Mouse (Mus musculus) stomach, embryonic 14.5 days (tissue): ENCODE data around the gene Srp54a. TPM values are rescaled to one million over a fixed set of nuclear protein-coding genes. Genes with fewer than 3 reads are reported as not detected.
"Not testable (repeated sequence)": the region's sequence is repeated elsewhere in the genome, so short reads cannot be mapped to it uniquely, and the experiment has no call there.

ENCODE experiments used
- ATAC-seq: fragments of 200-750 bp; cut with Nextera tagmentation; 2 replicates; pipeline ENCODE4 v1.8.0; 2017; ENCODE audit warnings: low read depth, moderate TSS enrichment; ENCODE audit not compliant: insufficient number of reproducible peaks, insufficient read depth, low FRiP score
- H3K27ac ChIP-seq: fragments of 300-500 bp; sonication (generic); 2 replicates; pipeline ENCODE4 v1.5.1; 2014; ENCODE audit warnings: mild to moderate bottlenecking, low read length, moderate library complexity, mixed read lengths
- H3K27me3 ChIP-seq: fragments of 300-500 bp; sonication (generic); 2 replicates; pipeline ENCODE4 v1.6.1; 2014; ENCODE audit warnings: low read length, control low read depth, mixed read lengths; ENCODE audit not compliant: control insufficient read depth, insufficient read depth
- H3K36me3 ChIP-seq: fragments of 300-500 bp; sonication (generic); 2 replicates; pipeline ENCODE4 v1.6.1; 2014; ENCODE audit warnings: mild to moderate bottlenecking, control low read depth, low read length, moderate library complexity, mixed read lengths; ENCODE audit not compliant: control insufficient read depth, insufficient read depth
- H3K4me1 ChIP-seq: fragments of 300-500 bp; sonication (generic); 2 replicates; pipeline ENCODE4 v1.6.1; 2014; ENCODE audit warnings: low read length, control low read depth, mixed read lengths; ENCODE audit not compliant: control insufficient read depth, insufficient read depth
- H3K4me2 ChIP-seq: fragments of 300-500 bp; sonication (generic); replicated peaks from 2 replicates; pipeline ENCODE4 v1.6.1; 2014; ENCODE audit warnings: low read depth, low read length, control low read depth
- H3K4me3 ChIP-seq: fragments of 300-500 bp; sonication (generic); 2 replicates; pipeline ENCODE4 v1.5.1; 2014; ENCODE audit warnings: low read depth, low read length, control low read depth
- H3K9ac ChIP-seq: fragments of 300-500 bp; sonication (generic); replicated peaks from 2 replicates; pipeline ENCODE4 v1.6.1; 2014; ENCODE audit warnings: low read depth, mild to moderate bottlenecking, control low read depth, low read length, moderate library complexity, mixed read lengths
- H3K9me3 ChIP-seq: fragments of 300-500 bp; sonication (generic); 2 replicates; pipeline ENCODE4 v1.6.1; 2016; ENCODE audit warnings: low read depth, low read length, control low read depth; ENCODE audit not compliant: control insufficient read depth
- WGBS: fragments of 180-500 bp; shearing (Covaris S2); extraction: QIAGEN DNeasy Blood & Tissue Kit; methylation state at CpG from one replicate; pipeline ENCODE4 v1.1.7; 2014; 5-methylcytosine and 5-hydroxymethylcytosine counted together
- polyA plus RNA-seq: library from polyadenylated mRNA; unstranded; fragments of >200 nt; fragmentation: Nextera tagmentation; extraction: Ambion mirVana; gene quantifications from 2 replicates; pipeline ENCODE4 v1.2.1, GENCODE M21; 2014

The Srp54a gene
- polyA plus RNA-seq: 169 and 185 TPM in 2 replicates

DNA sequence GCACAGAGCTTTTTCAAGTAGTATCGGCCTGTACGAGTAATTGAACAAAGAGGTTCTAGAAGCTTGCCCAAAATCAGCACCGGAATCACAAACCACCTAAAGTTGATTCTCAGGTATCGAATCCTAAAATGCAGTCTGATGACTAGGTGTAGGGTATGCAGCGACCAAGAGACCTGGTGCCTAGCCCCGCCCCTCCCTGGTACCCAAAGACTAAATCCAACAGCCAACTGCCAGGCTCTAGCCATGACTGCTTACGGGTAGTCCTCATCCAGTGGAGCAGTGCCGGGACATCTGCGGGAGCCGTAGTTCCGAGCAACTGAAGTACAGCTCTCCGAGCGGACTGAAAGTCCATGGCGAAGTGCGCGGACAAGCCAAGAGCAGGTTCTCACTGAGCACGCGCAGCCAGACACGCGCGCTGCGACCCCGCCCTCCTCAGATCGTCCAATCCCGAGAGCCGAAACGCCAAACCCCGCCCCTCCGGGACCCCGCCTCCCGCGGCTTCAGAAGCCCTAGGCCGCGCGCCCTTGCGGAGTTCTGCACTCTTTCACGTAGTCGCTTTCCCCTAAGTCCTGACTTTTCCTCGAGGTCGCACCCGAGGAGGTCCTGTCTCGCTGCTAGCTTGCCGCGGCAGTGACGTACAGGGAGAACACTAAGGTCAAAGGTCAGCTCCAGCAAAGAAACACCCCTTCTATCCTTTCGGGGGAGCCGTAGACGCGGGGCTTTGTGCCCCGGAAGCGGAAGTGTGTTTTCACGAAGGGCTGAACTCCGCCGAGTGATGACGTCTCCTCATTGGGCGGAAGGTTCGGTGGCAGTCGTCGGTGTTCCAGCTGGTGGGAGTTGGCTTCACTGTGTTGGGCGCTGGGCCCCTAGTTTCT, at the start of gene Srp54a, which contains the start of gene 2700097O09Rik:
Gene Srp54a, plus strand, starts transcription at position 537 of the 875 bp plus-strand sequence.
Gene 2700097O09Rik, minus strand, starts transcription at position 385 of the 875 bp plus-strand sequence.
- peak within 1 kb of the TSS; percentile 55 for H3K4me3 ChIP-seq
- peak within 1 kb of the TSS; percentile 69 for H3K27ac ChIP-seq
- H3K27me3 ChIP-seq, H3K36me3 ChIP-seq, H3K9me3 ChIP-seq, H3K4me1 ChIP-seq: not testable (repeated sequence)
- WGBS: under 1% methylated on average over 55 of the region's 60 CpGs
- peak within 1 kb of the TSS; percentile 45 for H3K9ac ChIP-seq
- ATAC-seq: peak; percentile 96
- H3K4me2 ChIP-seq: peak within 1 kb of the TSS; percentile 41

GRCm38 (mm10) chr12:55041011-55041410, 39.1 kb upstream of the Srp54a start:
- Histone ChIP-seq H3K36me3 (no peaks in the 10 kb centered on the region), H3K4me3 (no peak overlapping the region), H3K4me2 (no peak overlapping the region), H3K9me3 (no peaks in the 10 kb centered on the region), H3K9ac (no peak overlapping the region), H3K27me3 (no peaks in the 10 kb centered on the region), H3K27ac (no peak overlapping the region), H3K4me1 (no peaks in the 10 kb centered on the region)
- no peak for ATAC-seq
- 75% methylated on average over 15 of the region's 15 CpGs for WGBS

- Histone ChIP-seq H3K27me3 (no peaks in the 10 kb centered on the region), H3K4me1 (no peaks in the 10 kb centered on the region), H3K36me3 (peaks cover 7% of the 10 kb centered on the region; the same call in 1 of the 2 replicates), H3K4me2 (no peak overlapping the region), H3K9me3 (no peaks in the 10 kb centered on the region), H3K4me3 (no peak overlapping the region), H3K27ac (no peak overlapping the region), H3K9ac (no peak overlapping the region)
- 88% methylated on average over 8 of the region's 8 CpGs for WGBS
- no peak for ATAC-seq
Measured at GRCm38 (mm10) chr12:55049731-55050353, 30.2 kb upstream of the Srp54a start.

GRCm38 (mm10) chr12:55051210-55052173, 28.6 kb upstream of the Srp54a start:
- no peaks in the 10 kb centered on the region for H3K27me3 ChIP-seq

DNA sequence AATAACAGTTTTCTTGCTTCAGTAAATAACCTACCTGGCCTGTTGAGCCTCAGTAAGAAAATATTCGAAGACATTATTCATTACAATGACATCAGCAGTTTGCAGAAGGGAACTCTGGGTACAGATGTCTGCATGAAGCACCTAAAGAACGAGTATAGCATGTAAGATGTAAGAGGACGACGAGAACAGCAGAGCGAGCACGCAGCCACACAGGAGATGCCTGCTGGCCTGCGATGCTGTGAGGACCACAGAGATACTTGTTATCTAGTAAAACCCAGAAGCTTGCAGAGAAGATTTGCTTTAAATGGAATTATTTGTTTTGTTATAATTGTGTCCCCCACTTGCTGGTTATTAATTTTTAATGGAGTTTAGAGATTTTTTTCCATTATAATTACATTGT, 26.8 kb upstream of the Srp54a start:
- H3K36me3 ChIP-seq: peaks cover 7% of the 10 kb centered on the region; the same call in 1 of the 2 replicates
- H3K9me3 ChIP-seq: no peaks in the 10 kb centered on the region
- 88% methylated on average over 7 of the region's 7 CpGs for WGBS
- H3K9ac ChIP-seq: no peak overlapping the region
- ATAC-seq: no peak
- H3K27ac ChIP-seq: no peak overlapping the region
- no peaks in the 10 kb centered on the region for H3K4me1 ChIP-seq
- no peak overlapping the region for H3K4me2 ChIP-seq
- no peaks in the 10 kb centered on the region for H3K27me3 ChIP-seq
- H3K4me3 ChIP-seq: no peak overlapping the region

More at GRCm38 (mm10) chr12:55051210-55052173, 28.6 kb upstream of the Srp54a start:
- 83% methylated on average over 8 of the region's 8 CpGs for WGBS
- no peak for ATAC-seq
- Histone ChIP-seq H3K4me1 (no peaks in the 10 kb centered on the region), H3K27ac (no peak overlapping the region), H3K9ac (no peak overlapping the region), H3K4me2 (no peak overlapping the region), H3K36me3 (peaks cover 7% of the 10 kb centered on the region; the same call in 1 of the 2 replicates), H3K4me3 (no peak overlapping the region), H3K9me3 (no peaks in the 10 kb centered on the region)

DNA sequence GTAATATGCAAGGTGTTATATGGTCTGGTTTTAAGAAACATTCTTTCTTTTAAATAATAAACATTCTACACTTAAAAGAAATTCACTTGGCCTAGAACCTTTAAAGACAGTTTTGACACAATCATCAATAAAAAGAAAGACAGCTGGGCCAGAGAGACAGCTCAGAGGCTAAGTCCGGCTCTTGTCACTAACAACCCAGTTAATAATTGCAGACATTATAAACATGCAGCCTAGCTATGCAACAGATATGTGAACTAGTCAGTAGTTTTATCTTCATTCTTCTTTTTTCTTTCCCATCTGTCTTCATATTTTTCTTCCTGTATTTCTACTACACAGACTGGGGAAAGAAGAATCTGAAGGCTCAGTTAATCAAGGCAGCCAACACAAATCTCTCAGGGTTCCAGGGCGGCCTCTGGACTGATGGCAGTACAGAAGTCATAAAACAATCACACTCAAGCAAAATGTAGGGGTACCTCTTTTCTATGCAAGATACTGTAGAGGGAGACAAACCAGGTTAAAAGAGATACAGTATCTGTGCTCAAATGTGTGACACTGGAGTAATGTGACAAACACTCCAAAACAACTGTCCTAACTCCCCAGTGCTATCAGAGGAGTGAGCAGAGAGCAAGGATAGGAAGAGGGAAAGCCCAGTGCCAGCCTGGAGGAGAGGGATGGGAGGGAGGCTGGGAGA, 25.4 kb upstream of the Srp54a start:
- ATAC-seq: no peak

GRCm38 (mm10) chr12:55056703-55057102, 23.4 kb upstream of the Srp54a start:
- H3K4me2 ChIP-seq: no peak overlapping the region
- no peaks in the 10 kb centered on the region for H3K9me3 ChIP-seq
- 74% methylated on average over 2 of the region's 2 CpGs for WGBS
- no peaks in the 10 kb centered on the region for H3K27me3 ChIP-seq
- H3K9ac ChIP-seq: no peak overlapping the region
- H3K27ac ChIP-seq: no peak overlapping the region
- H3K4me1 ChIP-seq: no peaks in the 10 kb centered on the region
- H3K36me3 ChIP-seq: peaks cover 7% of the 10 kb centered on the region; the same call in 1 of the 2 replicates
- no peak overlapping the region for H3K4me3 ChIP-seq
- no peak for ATAC-seq

More for the DNA sequence above, 25.4 kb upstream of the Srp54a start:
- Histone ChIP-seq H3K36me3 (peaks cover 7% of the 10 kb centered on the region; the same call in 1 of the 2 replicates), H3K4me2 (no peak overlapping the region), H3K4me1 (no peaks in the 10 kb centered on the region), H3K9me3 (no peaks in the 10 kb centered on the region), H3K27me3 (no peaks in the 10 kb centered on the region), H3K4me3 (no peak overlapping the region), H3K9ac (no peak overlapping the region), H3K27ac (no peak overlapping the region)
- WGBS: 53% methylated on average over 2 of the region's 2 CpGs
